Mouse (Mus musculus) midbrain, embryonic 10.5 days (tissue): ENCODE data around the gene Ppt2. TPM values are rescaled to one million over a fixed set of nuclear protein-coding genes. Genes with fewer than 3 reads are reported as not detected.
A peak's percentile ranks its signal among the peaks of the same experiment; 100 is the strongest.

Experiments
- DNase-seq: peaks from one replicate; pipeline ENCODE4 v3.0.0-alpha.2; 2017; ENCODE audit warnings: low spot score
- H3K27ac ChIP-seq: fragments of 300-500 bp; sonication (generic); replicated peaks from 2 replicates; pipeline ENCODE4 v1.5.1; 2016; ENCODE audit warnings: mild to moderate bottlenecking
- H3K27me3 ChIP-seq: fragments of 300-500 bp; sonication (generic); 2 replicates; pipeline ENCODE4 v1.6.1; 2016; ENCODE audit warnings: low read depth, mild to moderate bottlenecking; ENCODE audit not compliant: poor library complexity, severe bottlenecking
- H3K36me3 ChIP-seq: fragments of 300-500 bp; sonication (generic); 2 replicates; pipeline ENCODE4 v1.6.1; 2016; ENCODE audit warnings: mild to moderate bottlenecking, moderate library complexity
- H3K4me1 ChIP-seq: fragments of 300-500 bp; sonication (generic); 2 replicates; pipeline ENCODE4 v1.6.1; 2016
- H3K4me3 ChIP-seq: fragments of 300-500 bp; sonication (generic); 2 replicates; pipeline ENCODE4 v1.5.1; 2016; ENCODE audit warnings: mild to moderate bottlenecking, moderate library complexity
- H3K9me3 ChIP-seq: fragments of 300-500 bp; sonication (generic); replicated peaks from 2 replicates; pipeline ENCODE4 v1.6.1; 2016; ENCODE audit warnings: mild to moderate bottlenecking
- WGBS: fragments of 180-500 bp; shearing (Covaris S2); methylation state at CpG from one replicate; pipeline ENCODE4 v1.1.7; 2016; 5-methylcytosine and 5-hydroxymethylcytosine counted together
- polyA plus RNA-seq: library from polyadenylated mRNA; unstranded; fragments of >200 nt; fragmentation: Nextera tagmentation; extraction: Ambion mirVana; gene quantifications from 2 replicates; pipeline ENCODE4 v1.2.1, GENCODE M21; 2016

Gene Ppt2
- polyA plus RNA-seq, 1 experiment from 2014 or later = 22.5 TPM

DNA sequence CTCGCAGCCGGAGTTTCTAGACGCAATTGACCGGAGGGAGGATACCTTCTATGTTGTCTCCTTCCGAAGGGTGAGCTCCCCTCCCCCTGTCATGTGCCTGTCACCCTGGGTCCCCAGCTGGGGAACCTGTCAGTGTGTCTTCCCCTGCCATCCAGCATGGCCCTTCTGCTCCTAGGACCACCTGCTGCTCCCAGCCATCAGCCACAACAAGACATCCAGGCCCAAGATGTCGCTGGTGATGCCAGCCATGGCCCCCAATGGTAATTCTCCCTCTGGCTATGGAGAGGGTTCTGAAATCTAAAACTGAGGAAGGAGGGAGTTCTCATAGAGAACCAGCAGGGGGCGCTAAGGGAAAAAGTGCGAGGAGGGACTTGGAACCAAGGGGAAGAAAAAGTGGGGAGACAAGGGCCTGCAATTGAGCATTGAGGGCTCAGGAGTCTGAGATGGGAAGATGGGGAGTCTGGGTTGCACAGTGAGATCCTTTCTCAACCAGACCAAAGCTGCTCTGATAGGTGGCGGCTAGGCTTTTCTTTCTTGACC lies 25.5 kb upstream of the Ppt2 start:
- no peak overlapping the region for H3K27ac ChIP-seq
- peaks cover 34% of the 10 kb centered on the region for H3K4me1 ChIP-seq
- H3K4me3 ChIP-seq = no peak overlapping the region
- 65% methylated on average over 9 of the region's 9 CpGs for WGBS
- no peaks in the 10 kb centered on the region for H3K9me3 ChIP-seq
- H3K36me3 ChIP-seq = peaks cover 69% of the 10 kb centered on the region
- peak; percentile 53 for DNase-seq
- H3K27me3 ChIP-seq = peaks cover 3% of the 10 kb centered on the region; the same call in 1 of the 2 replicates

DNA sequence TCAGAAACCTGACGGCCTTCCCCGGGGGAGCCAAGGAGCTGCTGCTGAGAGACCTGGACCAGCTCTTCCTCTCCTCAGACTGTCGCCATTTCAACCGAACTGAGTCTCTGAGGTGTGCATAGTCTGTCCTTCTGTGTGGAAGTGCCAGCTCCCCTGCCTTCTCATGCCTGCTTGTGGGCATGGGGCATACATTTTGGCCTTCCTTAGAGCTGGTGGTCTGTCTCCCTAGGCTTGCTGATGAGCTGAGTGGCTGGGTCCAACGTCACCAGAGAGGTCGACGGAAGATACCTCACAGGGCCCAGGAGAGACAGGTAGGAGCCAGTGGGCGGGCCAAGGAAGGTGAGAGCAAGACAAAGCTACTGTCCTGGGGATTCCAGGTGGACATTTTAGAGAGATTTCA lies 24.7 kb upstream of the Ppt2 start:
- Histone ChIP-seq H3K27ac (no peak overlapping the region), H3K36me3 (peaks cover 76% of the 10 kb centered on the region), H3K4me3 (no peak overlapping the region), H3K9me3 (no peaks in the 10 kb centered on the region), H3K4me1 (peaks cover 42% of the 10 kb centered on the region), H3K27me3 (no peaks in the 10 kb centered on the region)
- DNase-seq = no peak
- WGBS = 94% methylated on average over 8 of the region's 8 CpGs

DNA sequence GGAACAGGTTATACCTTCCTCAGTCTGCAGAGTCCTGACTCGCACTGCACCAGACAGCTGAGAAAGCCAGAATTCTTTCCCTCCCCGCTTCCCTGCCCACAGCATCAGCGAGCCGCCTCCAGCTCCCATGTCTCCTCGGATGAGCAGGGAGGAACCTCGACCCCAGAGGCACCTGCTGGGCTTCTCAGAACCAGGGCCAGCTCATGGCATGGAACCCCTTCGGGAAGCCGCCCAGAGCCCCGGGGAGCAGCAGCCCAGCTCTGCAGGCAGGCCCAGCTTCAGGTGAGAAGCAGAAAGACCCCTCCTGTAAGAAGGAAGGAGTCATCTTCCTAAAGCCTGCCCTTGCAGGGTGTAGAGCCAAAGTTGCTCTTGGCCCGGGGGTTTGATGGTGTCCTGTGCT lies 24.2 kb upstream of the Ppt2 start:
- peaks cover 45% of the 10 kb centered on the region for H3K4me1 ChIP-seq
- DNase-seq = no peak
- no peaks in the 10 kb centered on the region for H3K9me3 ChIP-seq
- H3K27ac ChIP-seq = no peak overlapping the region
- 93% methylated on average over 10 of the region's 10 CpGs for WGBS
- H3K27me3 ChIP-seq = no peaks in the 10 kb centered on the region
- no peak overlapping the region for H3K4me3 ChIP-seq
- H3K36me3 ChIP-seq = peaks cover 76% of the 10 kb centered on the region

DNA sequence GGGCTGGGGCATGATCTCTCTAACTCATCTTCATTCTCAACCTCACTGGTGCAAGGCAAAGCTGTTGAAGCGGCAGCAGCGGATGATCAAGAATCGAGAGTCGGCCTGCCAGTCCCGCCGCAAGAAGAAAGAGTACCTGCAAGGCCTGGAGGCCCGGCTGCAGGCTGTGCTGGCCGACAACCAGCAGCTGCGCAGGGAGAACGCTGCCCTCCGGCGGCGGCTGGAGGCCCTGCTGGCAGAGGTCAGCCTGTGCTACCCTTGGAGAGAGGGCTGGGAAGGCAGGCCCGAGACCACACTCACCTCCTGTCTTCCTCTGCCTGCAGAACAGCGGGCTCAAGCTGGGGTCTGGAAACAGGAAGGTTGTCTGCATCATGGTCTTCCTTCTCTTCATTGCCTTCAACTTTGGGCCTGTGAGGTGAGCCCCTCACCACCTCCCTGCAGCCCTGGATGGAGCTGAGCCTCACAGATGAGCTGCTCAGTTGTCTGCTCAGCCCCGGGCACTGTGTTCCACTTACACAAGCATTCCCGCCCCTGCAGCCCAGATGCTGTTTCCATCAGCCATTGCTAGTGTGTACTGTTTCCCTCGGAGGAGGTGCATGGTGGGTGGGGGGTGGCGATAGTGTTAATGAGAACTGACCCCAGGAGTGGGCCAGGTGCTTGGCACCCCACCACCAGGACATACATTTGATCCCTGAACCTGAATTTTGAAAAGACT lies 23.4 kb upstream of the Ppt2 start:
- H3K27me3 ChIP-seq = no peaks in the 10 kb centered on the region
- H3K27ac ChIP-seq = no peak overlapping the region
- 53% methylated on average over 19 of the region's 19 CpGs for WGBS
- peaks cover 76% of the 10 kb centered on the region for H3K36me3 ChIP-seq
- DNase-seq = peak; percentile 60
- peaks cover 38% of the 10 kb centered on the region for H3K4me1 ChIP-seq
- H3K9me3 ChIP-seq = no peaks in the 10 kb centered on the region
- H3K4me3 ChIP-seq = no peak overlapping the region

DNA sequence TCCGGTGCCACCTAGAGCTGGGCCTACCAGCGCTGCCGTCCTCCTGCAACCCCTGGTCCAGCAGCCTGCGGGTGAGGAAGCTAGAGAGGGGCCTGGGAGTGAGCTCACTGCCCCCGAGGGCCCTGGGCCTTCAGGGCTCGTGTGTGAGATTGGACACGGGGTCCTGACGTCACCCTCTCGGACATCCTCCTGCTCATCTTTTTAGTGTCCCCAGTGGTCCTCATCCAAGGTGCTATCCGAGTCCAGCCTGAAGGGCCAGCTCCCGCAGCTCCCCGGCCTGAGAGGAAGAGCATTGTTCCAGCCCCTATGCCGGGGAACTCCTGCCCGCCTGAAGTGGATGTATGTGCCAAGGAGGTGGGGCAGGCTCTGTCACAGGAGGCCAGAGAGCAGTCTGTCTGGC lies 22.5 kb upstream of the Ppt2 start:
- Histone ChIP-seq H3K4me1 (peaks cover 38% of the 10 kb centered on the region), H3K27me3 (no peaks in the 10 kb centered on the region), H3K36me3 (peaks cover 83% of the 10 kb centered on the region), H3K9me3 (no peaks in the 10 kb centered on the region), H3K27ac (no peak overlapping the region), H3K4me3 (no peak overlapping the region)
- DNase-seq = no peak
- WGBS = 92% methylated on average over 14 of the region's 14 CpGs

DNA sequence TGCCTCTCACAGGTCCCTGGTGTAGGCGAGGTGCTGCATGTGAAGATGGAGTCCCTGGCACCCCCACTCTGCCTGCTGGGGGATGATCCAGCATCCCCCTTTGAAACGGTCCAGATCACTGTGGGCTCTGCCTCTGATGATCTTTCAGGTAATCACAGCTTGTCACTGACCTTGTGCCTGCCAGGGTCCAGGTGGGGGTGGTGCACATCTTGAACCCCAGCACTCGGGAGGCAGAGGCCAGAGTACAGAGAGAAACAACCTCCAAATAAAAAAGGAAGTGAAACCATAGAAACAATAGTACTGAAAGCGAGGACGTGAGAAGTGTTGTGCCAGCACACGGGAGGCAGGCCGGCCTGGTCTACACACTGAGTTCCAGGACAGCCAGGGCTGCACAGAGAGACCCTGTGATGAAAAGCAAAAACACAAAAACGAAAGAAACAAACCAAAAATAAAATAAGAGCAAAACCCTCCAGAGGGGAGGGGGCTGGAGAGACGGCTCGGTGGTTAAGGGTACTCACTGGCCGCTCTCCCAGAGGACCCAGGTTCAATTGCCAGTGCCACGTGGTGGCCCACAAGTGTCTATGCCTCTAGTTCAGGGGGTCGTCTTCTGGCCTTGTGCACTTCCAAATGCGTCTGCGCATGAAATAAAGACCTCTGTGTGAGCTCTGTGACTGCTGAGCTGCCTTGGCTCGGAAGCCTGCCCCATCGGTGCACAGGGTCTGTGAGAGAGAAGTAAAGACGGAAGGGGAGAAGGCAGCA lies 21.0 kb upstream of the Ppt2 start:
- H3K4me1 ChIP-seq = peaks cover 42% of the 10 kb centered on the region
- no peak for DNase-seq
- peaks cover 73% of the 10 kb centered on the region for H3K36me3 ChIP-seq
- H3K27ac ChIP-seq = no peak overlapping the region
- no peaks in the 10 kb centered on the region for H3K9me3 ChIP-seq
- WGBS = 91% methylated on average over 18 of the region's 18 CpGs
- H3K4me3 ChIP-seq = 0 out of 2 replicates have a peak overlapping the region, but pooled peaks have one; percentile 82
- H3K27me3 ChIP-seq = no peaks in the 10 kb centered on the region

DNA sequence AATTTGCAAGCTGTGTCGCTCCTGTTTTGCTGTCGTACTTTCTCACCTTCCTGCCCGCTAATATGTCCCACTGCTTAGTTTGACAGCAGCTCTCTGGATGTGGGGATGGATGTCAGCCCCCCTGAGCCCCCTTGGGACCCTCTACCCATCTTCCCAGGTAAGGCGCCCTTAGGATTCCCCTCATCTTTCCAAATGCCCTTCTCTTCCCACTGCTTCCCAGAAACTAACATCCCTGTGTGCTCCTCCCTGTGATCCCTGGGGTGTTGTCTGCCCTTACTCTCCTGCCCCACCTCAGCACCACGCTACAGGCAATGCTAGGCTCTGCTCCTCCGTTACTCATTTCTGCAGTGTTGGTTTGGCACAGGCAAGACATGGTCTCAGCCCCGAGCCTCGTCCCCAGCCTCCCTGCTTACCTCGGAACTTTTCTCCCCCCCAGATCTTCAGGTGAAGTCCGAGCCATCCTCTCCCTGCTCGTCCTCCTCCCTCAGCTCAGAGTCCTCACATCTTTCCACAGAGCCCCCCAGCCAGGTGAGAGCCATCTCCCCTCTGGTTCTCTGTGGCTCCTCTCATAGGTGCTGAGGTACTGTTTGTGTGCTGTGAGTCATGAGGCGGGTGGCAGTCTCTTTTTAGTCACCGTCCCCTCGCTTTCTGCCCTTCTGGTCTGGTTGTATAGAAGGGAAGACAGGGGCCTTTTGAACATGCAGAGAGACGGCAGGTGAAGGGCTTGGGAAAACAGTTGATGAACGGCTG lies 20.0 kb upstream of the Ppt2 start:
- Histone ChIP-seq H3K27ac (no peak overlapping the region), H3K36me3 (peaks cover 63% of the 10 kb centered on the region), H3K9me3 (no peaks in the 10 kb centered on the region), H3K4me1 (peaks cover 42% of the 10 kb centered on the region), H3K27me3 (no peaks in the 10 kb centered on the region), H3K4me3 (peak overlapping the region; percentile 82)
- 87% methylated on average over 16 of the region's 16 CpGs for WGBS
- no peak for DNase-seq

DNA sequence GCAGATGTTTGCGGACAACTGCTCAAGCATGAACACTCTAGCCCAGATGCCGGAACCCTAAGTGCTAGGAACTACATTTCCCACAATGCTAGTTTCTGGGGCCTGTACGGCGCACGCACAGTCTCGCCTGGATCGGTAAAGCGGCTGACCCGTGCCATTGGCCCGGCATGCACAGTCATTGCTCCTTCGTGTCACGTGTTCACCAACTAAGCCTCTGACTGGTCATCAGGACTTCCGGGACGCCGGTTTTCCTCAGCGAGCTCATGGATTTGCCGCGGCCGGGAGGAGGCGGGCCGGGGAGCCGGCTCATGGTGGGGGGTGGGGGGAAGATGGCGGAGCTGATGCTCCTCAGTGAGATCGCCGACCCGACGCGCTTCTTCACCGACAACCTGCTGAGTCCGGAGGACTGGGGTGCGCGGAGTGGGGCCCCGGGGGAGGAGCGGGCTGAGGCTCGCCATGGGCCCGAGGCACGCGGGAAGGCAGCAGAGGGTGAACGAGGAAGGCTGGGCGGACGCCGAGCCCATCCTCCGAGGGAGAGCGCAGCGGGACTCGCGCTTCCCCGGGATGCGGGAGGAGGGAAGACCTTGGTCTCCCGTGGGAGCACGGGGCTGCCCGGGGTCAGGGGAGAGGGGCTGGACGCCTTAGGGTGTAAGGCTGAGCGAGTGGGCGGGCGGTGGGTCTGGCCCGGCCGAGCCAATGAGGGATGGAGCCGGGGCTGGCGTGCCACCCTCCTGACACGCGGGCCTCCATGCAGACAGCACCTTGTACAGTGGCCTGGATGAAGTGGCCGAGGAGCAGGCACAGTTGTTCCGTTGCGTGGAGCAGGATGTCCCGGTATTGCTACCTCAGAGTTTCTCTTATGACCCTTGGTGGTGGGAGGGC lies 18.8 kb upstream of the Ppt2 start, which contains the start of gene Atf6b:
Gene Atf6b (plus strand): TSS at position 241 of the 882 bp plus-strand sequence.
- Histone ChIP-seq H3K4me3 (peak within 1 kb of the TSS; percentile 82), H3K27me3 (no peaks in the 10 kb centered on the region), H3K9me3 (no peaks in the 10 kb centered on the region), H3K27ac (peak within 1 kb of the TSS; percentile 93), H3K36me3 (peaks cover 51% of the 10 kb centered on the region), H3K4me1 (peaks cover 42% of the 10 kb centered on the region)
- WGBS = 1% methylated on average over 66 of the region's 66 CpGs
- peak; percentile 96 for DNase-seq

DNA sequence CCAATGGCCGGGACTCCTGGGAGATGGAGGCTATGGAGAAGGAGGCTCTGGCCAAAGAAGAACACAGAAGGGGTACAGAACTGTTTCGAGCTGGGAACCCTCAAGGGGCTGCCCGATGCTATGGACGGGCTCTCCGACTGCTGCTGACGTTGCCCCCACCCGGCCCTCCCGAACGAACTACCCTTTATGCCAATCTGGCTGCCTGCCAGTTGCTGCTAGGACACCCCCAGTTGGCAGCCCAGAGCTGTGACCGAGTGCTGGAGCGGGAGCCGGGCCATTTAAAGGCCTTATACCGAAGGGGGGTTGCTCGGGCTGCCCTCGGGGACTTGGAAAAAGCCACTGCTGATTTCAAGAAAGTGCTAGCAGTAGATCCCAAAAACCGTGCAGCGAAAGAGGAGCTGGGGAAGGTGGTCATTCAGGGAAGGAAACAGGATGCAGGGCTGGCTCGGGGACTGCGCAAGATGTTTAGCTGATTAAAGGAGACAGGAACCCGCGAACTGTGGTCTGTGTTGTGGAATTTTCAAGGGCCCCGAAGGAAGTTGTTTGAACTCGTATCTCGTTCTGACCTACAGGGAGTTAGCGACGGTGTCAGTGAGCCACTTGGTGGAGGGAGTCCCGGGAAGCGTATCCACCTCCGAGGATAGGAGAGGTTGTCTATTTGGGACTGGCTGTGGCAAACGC lies 17.7 kb upstream of the Ppt2 start:
- Histone ChIP-seq H3K36me3 (peaks cover 40% of the 10 kb centered on the region), H3K27me3 (no peaks in the 10 kb centered on the region), H3K4me1 (peaks cover 44% of the 10 kb centered on the region), H3K9me3 (no peaks in the 10 kb centered on the region), H3K27ac (no peak overlapping the region; the same call in 1 of the 2 replicates), H3K4me3 (peak overlapping the region; percentile 82)
- 93% methylated on average over 30 of the region's 30 CpGs for WGBS
- DNase-seq = no peak

DNA sequence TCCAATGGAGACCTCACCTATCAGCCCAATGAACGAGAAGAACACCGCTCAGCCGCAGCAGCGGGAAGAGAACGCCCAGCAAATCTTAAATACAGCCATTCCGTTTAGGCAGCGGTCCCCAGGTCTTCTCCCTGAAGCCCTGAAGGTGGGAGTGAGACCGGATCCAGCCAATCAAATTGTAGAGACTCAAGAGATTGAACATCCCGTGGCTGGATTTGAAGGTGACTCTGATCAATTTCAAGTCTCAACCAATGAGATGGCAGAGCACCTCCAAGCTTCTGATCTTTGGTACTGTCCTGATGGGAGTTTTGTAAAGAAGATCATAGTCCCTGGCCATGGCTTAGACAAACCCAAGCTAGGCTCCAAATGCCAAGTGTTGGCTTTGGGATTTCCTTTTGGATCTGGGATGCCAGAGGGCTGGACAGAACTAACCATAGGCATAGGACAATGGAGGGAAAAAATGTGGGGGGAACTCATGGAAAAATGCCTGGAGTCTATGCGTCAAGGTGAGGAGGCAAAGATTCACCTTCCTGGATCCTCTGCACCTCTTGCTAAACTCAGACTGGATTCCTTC lies 17.0 kb upstream of the Ppt2 start:
- DNase-seq = no peak
- Histone ChIP-seq H3K27ac (peak overlapping the region; percentile 83; the same call in 1 of the 2 replicates), H3K4me3 (peak overlapping the region; percentile 82), H3K4me1 (peaks cover 49% of the 10 kb centered on the region), H3K36me3 (peaks cover 33% of the 10 kb centered on the region), H3K27me3 (no peaks in the 10 kb centered on the region), H3K9me3 (no peaks in the 10 kb centered on the region)
- WGBS = 44% methylated on average over 10 of the region's 10 CpGs

DNA sequence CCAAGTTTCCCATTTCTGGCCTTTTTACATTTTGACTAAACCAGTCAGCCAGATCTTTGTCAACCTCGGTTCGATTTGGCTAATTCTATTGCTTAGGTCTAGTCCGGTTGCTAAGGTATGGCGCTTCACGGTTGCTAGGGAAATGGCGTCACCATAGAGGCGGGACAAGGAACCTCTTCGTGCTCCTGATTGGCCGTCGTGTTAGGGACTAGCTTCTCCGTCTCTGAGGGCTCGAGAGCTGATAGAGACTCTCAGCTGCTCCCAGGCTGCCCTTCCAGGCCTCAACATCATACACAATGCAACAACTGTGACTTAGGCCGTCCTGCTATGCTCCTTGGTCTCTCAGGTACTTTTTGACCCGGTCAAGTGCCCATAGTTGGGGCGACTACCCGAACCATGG lies 16.3 kb upstream of the Ppt2 start, which contains the start of gene Fkbpl:
Gene Fkbpl (plus strand): TSS at position 157 of the 400 bp plus-strand sequence.
- peaks cover 26% of the 10 kb centered on the region for H3K36me3 ChIP-seq
- H3K27ac ChIP-seq = peak within 1 kb of the TSS; percentile 83
- peak within 1 kb of the TSS; percentile 82 for H3K4me3 ChIP-seq
- H3K27me3 ChIP-seq = no peaks in the 10 kb centered on the region
- WGBS = under 1% methylated on average over 16 of the region's 16 CpGs
- DNase-seq = peak; percentile 92
- H3K9me3 ChIP-seq = no peaks in the 10 kb centered on the region
- H3K4me1 ChIP-seq = peaks cover 49% of the 10 kb centered on the region
